Mouse (Mus musculus) lung, adult 2 months (tissue): ENCODE results near the gene Il18r1.

Source experiments
- CTCF ChIP-seq: fragments of 200-500 bp; IDR thresholded peaks from 2 replicates; pipeline ENCODE4 v1.5.1; 2011; ENCODE audit warnings: mild to moderate bottlenecking, low read length, control low read depth; ENCODE audit not compliant: insufficient read depth
- POLR2A ChIP-seq: fragments of 200-500 bp; IDR thresholded peaks from 2 replicates; pipeline ENCODE4 v1.6.1; 2011; ENCODE audit warnings: low read depth, mild to moderate bottlenecking, control low read depth, low read length, borderline replicate concordance; ENCODE audit errors: extremely low read depth

- TF ChIP-seq POLR2A (no peak), CTCF (no peak)
These were observed 14.2 kb downstream of the Il18r1 start for GRCm38 (mm10) chr1:40479505-40479923.
